Mouse (Mus musculus): ENCODE measurements around the gene Srebf2. TPM values are rescaled to one million over a fixed set of nuclear protein-coding genes. Genes with fewer than 3 reads are reported as not detected.
A peak's percentile ranks its signal among the peaks of the same experiment; 100 is the strongest.
"Not testable (repeated sequence)": the region's sequence is repeated elsewhere in the genome, so short reads cannot be mapped to it uniquely, and the experiment has no call there.

Gene Srebf2
- polyA plus RNA-seq (2015; fragmentation: Nextera tagmentation; extraction: Ambion mirVana), result 159 and 162 TPM in 2 replicates

DNA sequence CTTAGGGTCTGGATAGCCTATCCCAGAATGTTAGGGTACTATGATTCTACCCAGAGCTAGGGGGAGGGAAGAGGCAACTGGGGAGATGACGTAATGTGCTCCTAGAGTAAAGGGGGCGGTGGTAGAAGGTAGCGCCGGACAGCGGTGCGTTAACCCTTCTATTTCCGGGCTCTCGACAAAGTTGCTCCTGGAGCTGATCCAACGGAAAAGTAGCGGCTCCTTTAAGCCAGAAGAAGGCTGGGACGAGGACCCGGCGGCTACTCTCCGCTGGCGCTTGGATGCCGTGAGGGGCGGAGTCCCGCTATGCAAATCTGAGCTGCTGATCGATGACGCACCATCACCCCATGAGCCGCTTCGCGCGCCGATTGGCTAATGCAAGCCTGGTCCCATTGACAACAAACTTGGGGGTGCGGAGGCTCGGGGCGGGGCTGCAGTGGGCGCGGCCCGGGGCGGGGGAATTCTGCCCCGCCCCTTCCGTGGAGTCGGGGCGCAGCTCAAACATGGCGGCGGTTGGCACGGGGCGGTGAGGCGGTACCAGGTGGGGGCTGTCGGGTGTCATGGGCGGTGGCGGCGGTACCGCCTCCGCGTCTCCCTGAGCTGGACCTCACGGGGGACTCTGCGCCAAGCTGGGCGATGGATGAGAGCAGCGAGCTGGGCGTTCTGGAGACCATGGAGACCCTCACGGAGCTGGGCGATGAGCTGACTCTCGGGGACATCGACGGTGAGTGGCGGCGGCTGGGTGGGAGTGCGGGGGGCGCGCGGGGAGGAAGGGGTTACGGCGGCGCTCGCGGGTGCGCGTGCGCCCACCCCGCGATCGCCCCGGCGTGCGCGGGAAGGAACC, at the start of gene Srebf2:
Srebf2 (plus strand) TSS at position 412 of the 841 bp plus-strand sequence.
- under 1% methylated on average over 76 of the region's 79 CpGs for WGBS
- Histone ChIP-seq H3K27me3 (no peaks in the 10 kb centered on the region), H3K36me3 (no peaks in the 10 kb centered on the region), H3K9me3 (replicated peaks) (no peaks in the 10 kb centered on the region), H3K27ac (replicated peaks) (peak within 1 kb of the TSS; percentile 96), H3K4me2 (replicated peaks) (peak within 1 kb of the TSS; percentile 75), H3K9ac (peak within 1 kb of the TSS; percentile 86), H3K4me1 (peaks cover 40% of the 10 kb centered on the region), H3K4me3 (replicated peaks) (peak within 1 kb of the TSS; percentile 83)
- ATAC-seq (ENCODE audit: insufficient number of reproducible peaks, low FRiP score, low TSS enrichment, low read depth), result peak; percentile 96

GRCm38 (mm10) chr15:82106953-82107555, 39.9 kb upstream of the Srebf2 start:
- Histone ChIP-seq H3K9me3 (replicated peaks) (no peaks in the 10 kb centered on the region), H3K4me2 (replicated peaks) (no peak overlapping the region), H3K27me3 (no peaks in the 10 kb centered on the region), H3K36me3 (no peaks in the 10 kb centered on the region), H3K27ac (replicated peaks) (no peak overlapping the region), H3K9ac (no peak overlapping the region), H3K4me3 (replicated peaks) (no peak overlapping the region), H3K4me1 (no peaks in the 10 kb centered on the region)
- WGBS, result 14% methylated on average over 8 of the region's 8 CpGs
- ATAC-seq (ENCODE audit: insufficient number of reproducible peaks, low FRiP score, low TSS enrichment, low read depth), result no peak

- Histone ChIP-seq H3K4me2 (replicated peaks) (no peak overlapping the region), H3K4me3 (replicated peaks) (no peak overlapping the region), H3K27ac (replicated peaks) (no peak overlapping the region), H3K4me1 (no peaks in the 10 kb centered on the region), H3K36me3 (no peaks in the 10 kb centered on the region), H3K9ac (no peak overlapping the region), H3K27me3 (no peaks in the 10 kb centered on the region), H3K9me3 (replicated peaks) (no peaks in the 10 kb centered on the region)
- WGBS, result 83% methylated on average over 8 of the region's 8 CpGs
- no peak for ATAC-seq (ENCODE audit: insufficient number of reproducible peaks, low FRiP score, low TSS enrichment, low read depth)
Measured at GRCm38 (mm10) chr15:82120544-82120943, 26.4 kb upstream of the Srebf2 start.

DNA sequence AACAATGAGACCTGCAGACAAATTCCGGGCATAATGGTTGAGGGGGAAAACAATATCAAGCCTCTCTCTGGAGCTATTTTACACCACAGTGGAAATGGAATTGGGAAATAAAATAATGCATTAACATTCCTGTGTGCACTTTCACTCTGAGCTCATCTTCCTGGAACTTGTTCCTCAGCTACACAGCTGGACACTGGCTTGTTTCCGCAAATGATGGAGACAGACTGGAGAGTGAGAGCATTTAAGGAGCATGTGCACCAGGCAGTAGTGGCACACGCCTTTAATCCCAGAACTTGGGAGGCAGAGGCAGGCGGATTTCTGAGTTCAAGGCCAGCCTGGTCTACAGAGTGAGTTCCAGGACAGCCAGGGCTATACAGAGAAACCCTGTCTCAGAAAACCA, 20.3 kb upstream of the Srebf2 start:
- WGBS, result 73% methylated on average over 4 of the region's 4 CpGs
- not testable (repeated sequence) for H3K9me3 ChIP-seq (replicated peaks); H3K4me3 ChIP-seq (replicated peaks); H3K27me3 ChIP-seq; H3K9ac ChIP-seq; H3K27ac ChIP-seq (replicated peaks); ATAC-seq (ENCODE audit: insufficient number of reproducible peaks, low FRiP score, low TSS enrichment, low read depth); H3K4me2 ChIP-seq (replicated peaks); H3K36me3 ChIP-seq
- peaks cover 16% of the 10 kb centered on the region for H3K4me1 ChIP-seq

DNA sequence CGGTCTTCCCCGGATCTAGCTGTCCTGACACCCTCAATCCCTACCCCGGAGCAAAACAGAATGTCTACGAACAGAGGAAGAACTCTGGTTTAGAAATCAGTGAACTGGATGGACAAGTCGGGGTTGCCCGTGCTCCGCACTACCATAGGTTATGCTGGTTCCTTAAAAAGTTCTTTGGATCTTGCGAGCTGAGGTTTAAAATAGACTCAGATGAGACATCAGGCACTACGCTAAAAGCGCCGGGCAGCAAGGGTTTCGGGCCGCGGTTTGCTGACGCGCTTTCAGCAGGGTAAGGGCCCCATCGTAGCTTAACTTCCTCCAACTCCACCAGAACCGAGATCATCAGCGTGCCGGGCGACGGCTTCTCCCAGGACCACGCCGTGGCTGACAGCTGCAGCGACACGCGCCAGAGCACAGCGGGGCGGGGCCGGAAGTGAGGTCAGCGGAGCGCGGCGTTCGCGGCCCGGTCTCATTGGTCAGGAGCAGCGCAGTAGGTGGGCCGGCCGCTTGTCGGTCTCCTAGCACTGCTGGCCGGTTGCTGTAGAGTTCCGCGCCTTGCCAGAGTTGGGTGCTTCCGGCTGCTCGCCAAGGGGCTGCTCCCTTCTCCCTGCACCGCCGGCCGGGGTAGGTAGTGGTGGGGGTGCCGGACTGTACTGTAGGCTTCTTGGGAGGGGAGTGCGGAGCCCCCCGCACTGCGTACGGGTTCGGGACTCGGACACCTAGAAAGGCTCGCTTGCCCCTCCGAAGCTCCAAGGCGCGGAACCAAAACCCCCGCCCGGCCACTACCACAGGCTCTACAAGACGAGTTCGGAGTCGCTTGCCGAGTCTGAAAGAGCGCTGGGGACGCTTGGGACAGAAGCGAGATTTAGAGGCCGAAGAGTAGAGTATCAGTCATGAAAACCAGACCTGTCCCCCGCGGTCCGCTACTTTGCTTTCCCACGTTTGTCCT, 19.3 kb upstream of the Srebf2 start, which contains the start of gene Ccdc134:
Ccdc134 (plus strand) TSS at position 497 of the 949 bp plus-strand sequence.
- Histone ChIP-seq H3K27me3 (no peaks in the 10 kb centered on the region), H3K36me3 (peaks cover 4% of the 10 kb centered on the region; the same call in 1 of the 2 replicates), H3K4me2 (replicated peaks) (peak within 1 kb of the TSS; percentile 85), H3K9ac (peak within 1 kb of the TSS; percentile 59), H3K9me3 (replicated peaks) (no peaks in the 10 kb centered on the region), H3K4me1 (peaks cover 16% of the 10 kb centered on the region), H3K27ac (replicated peaks) (peak within 1 kb of the TSS; percentile 75; the same call in 1 of the 2 replicates), H3K4me3 (replicated peaks) (peak within 1 kb of the TSS; percentile 70)
- ATAC-seq (ENCODE audit: insufficient number of reproducible peaks, low FRiP score, low TSS enrichment, low read depth), result peak; percentile 98
- under 1% methylated on average over 74 of the region's 74 CpGs for WGBS

GRCm38 (mm10) chr15:82128398-82128797, 18.6 kb upstream of the Srebf2 start:
- H3K36me3 ChIP-seq, result peaks cover 4% of the 10 kb centered on the region; the same call in 1 of the 2 replicates
- H3K9me3 ChIP-seq (replicated peaks), result no peaks in the 10 kb centered on the region
- H3K4me2 ChIP-seq (replicated peaks), result peak overlapping the region; percentile 85
- H3K27ac ChIP-seq (replicated peaks), result peak overlapping the region; percentile 75; the same call in 1 of the 2 replicates
- peak overlapping the region; percentile 59 for H3K9ac ChIP-seq
- peaks cover 16% of the 10 kb centered on the region for H3K4me1 ChIP-seq
- peak overlapping the region; percentile 70 for H3K4me3 ChIP-seq (replicated peaks)
- WGBS, result 0% methylated on average over 5 of the region's 5 CpGs
- ATAC-seq (ENCODE audit: insufficient number of reproducible peaks, low FRiP score, low TSS enrichment, low read depth), result no peak
- H3K27me3 ChIP-seq, result no peaks in the 10 kb centered on the region

GRCm38 (mm10) chr15:82130599-82130998, 16.4 kb upstream of the Srebf2 start:
- ATAC-seq (ENCODE audit: insufficient number of reproducible peaks, low FRiP score, low TSS enrichment, low read depth), result no peak
- Histone ChIP-seq H3K27me3 (no peaks in the 10 kb centered on the region), H3K36me3 (peaks cover 4% of the 10 kb centered on the region; the same call in 1 of the 2 replicates), H3K4me1 (peaks cover 16% of the 10 kb centered on the region), H3K4me2 (replicated peaks) (no peak overlapping the region), H3K9me3 (replicated peaks) (no peaks in the 10 kb centered on the region), H3K4me3 (replicated peaks) (no peak overlapping the region), H3K9ac (no peak overlapping the region), H3K27ac (replicated peaks) (no peak overlapping the region)
- 59% methylated on average over 7 of the region's 7 CpGs for WGBS

DNA sequence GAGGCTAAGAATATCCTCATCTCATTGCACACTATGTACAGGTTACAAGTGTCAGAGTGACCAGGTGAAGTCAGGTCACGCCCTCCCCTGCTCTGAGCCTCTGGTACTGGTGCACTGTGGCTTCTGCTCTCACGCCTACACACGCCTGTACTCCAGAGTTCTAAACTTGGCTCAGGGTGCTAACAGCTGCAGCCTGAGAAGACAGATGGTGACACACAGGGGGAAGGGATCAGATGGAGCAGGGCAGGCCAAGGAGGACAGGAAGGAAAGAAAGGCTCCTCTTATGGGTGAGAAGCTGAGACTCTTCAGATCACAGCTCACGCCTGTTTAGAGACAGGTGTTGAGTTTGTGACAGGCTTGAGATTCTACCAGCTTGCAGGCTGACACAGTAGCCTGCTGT, 11.6 kb upstream of the Srebf2 start:
- Histone ChIP-seq H3K9ac (no peak overlapping the region), H3K4me3 (replicated peaks) (no peak overlapping the region), H3K9me3 (replicated peaks) (no peaks in the 10 kb centered on the region), H3K27ac (replicated peaks) (no peak overlapping the region), H3K36me3 (peaks cover 8% of the 10 kb centered on the region; the same call in 1 of the 2 replicates), H3K27me3 (no peaks in the 10 kb centered on the region), H3K4me2 (replicated peaks) (no peak overlapping the region), H3K4me1 (no peaks in the 10 kb centered on the region)
- peak; percentile 60 for ATAC-seq (ENCODE audit: insufficient number of reproducible peaks, low FRiP score, low TSS enrichment, low read depth)
- 79% methylated on average over 4 of the region's 4 CpGs for WGBS

- Histone ChIP-seq H3K4me2 (replicated peaks) (no peak overlapping the region), H3K9ac (no peak overlapping the region), H3K27ac (replicated peaks) (no peak overlapping the region), H3K4me3 (replicated peaks) (no peak overlapping the region), H3K9me3 (replicated peaks) (no peaks in the 10 kb centered on the region), H3K4me1 (no peaks in the 10 kb centered on the region), H3K36me3 (0 out of 2 replicates have a peak, but pooled peaks cover 14% of the 10 kb centered on the region), H3K27me3 (no peaks in the 10 kb centered on the region)
- ATAC-seq (ENCODE audit: insufficient number of reproducible peaks, low FRiP score, low TSS enrichment, low read depth), result no peak
- WGBS, result 44% methylated on average over 4 of the region's 4 CpGs
Measured at GRCm38 (mm10) chr15:82138565-82138964, 8.4 kb upstream of the Srebf2 start.

DNA sequence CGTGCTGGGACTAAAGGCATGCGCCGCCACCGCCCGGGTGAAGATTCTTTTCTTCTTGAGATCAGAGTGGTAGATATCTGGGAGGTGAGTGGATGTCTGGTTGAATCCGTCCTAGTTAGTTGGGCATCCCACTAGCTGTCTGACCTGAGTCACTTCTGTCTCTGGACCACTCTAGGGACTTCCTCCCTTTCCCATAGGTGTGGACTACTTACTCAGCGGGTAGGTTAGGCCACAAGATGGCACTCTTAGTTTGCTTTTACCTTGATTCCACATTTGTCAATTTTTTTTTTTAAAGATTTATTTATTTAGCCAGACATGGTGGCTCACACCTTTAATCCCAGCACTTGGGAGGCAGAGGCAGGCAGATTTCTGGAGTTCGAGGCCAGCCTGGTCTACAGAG, 7.8 kb upstream of the Srebf2 start:
- Histone ChIP-seq H3K27me3 (no peaks in the 10 kb centered on the region), H3K9me3 (replicated peaks) (no peaks in the 10 kb centered on the region), H3K36me3 (0 out of 2 replicates have a peak, but pooled peaks cover 14% of the 10 kb centered on the region), H3K4me2 (replicated peaks) (no peak overlapping the region), H3K27ac (replicated peaks) (no peak overlapping the region), H3K4me3 (replicated peaks) (no peak overlapping the region), H3K9ac (no peak overlapping the region), H3K4me1 (peaks cover 4% of the 10 kb centered on the region; the same call in 1 of the 2 replicates)
- 91% methylated on average over 8 of the region's 8 CpGs for WGBS
- ATAC-seq (ENCODE audit: insufficient number of reproducible peaks, low FRiP score, low TSS enrichment, low read depth), result no peak

All from embryonic facial prominence, embryonic 15.5 days (tissue).